Mouse (Mus musculus) myocyte (in vitro differentiated cells): Measurements from ENCODE around the gene Tmem62.

Source experiments
- MAX ChIP-seq: IDR thresholded peaks from one replicate; pipeline ENCODE4 v1.6.1; 2011; ENCODE audit warnings: low read depth, mild to moderate bottlenecking, control low read depth
- MYOD1 ChIP-seq, 3 experiments: IDR thresholded peaks; one replicate each; pipeline ENCODE4 v1.6.1; 2011; ENCODE audit warnings: control low read depth in 2 of 3, low read depth in 2 of 3, mild to moderate bottlenecking in 2 of 3, moderate library complexity in 1 of 3; ENCODE audit not compliant: insufficient read length in 2 of 3, control insufficient read depth in 1 of 3
- POLR2A ChIP-seq: IDR thresholded peaks from one replicate; pipeline ENCODE4 v1.6.1; 2011; ENCODE audit warnings: low read depth, mild to moderate bottlenecking, control low read depth, moderate library complexity; ENCODE audit not compliant: insufficient read length
- POLR2AphosphoS2 ChIP-seq: IDR thresholded peaks from one replicate; pipeline ENCODE4 v1.6.1; 2011; ENCODE audit warnings: low read depth, control low read depth; ENCODE audit not compliant: insufficient read length
- SRF ChIP-seq: IDR thresholded peaks from one replicate; pipeline ENCODE4 v1.6.1; 2011; ENCODE audit warnings: low read depth; ENCODE audit not compliant: control insufficient read depth, insufficient read length
- TCF12 ChIP-seq: IDR thresholded peaks from one replicate; pipeline ENCODE4 v1.6.1; 2011; ENCODE audit warnings: mild to moderate bottlenecking, control low read depth; ENCODE audit not compliant: poor library complexity, insufficient read depth, severe bottlenecking
- TCF3 ChIP-seq: IDR thresholded peaks from one replicate; pipeline ENCODE4 v1.6.1; 2011; ENCODE audit warnings: low read depth, control low read depth; ENCODE audit not compliant: insufficient read length

- TF ChIP-seq POLR2A (no peak), TCF12 (no peak), MAX (no peak), MYOD1 (IDR thresholded peaks at IDR 0.05; ENCODE audit: control insufficient read depth in 1 of 3, insufficient read length in 2 of 3, low read depth in 2 of 3) (no peak), POLR2AphosphoS2 (no peak), SRF (no peak), TCF3 (no peak)
Measured at GRCm38 (mm10) chr2:120977926-120978692, 1.3 kb downstream of the Tmem62 start.
